Mouse (Mus musculus): ENCODE results near the gene Tnp2.

- no peak for TF ChIP-seq POLR2A (IDR thresholded peaks at IDR 0.05; ENCODE audit: insufficient read length, low read depth)
- TF ChIP-seq USF1 (IDR thresholded peaks at IDR 0.05; ENCODE audit: low read depth): no peak
- TF ChIP-seq MAX (IDR thresholded peaks at IDR 0.05; ENCODE audit: low read depth): no peak
- no peak for TF ChIP-seq MYOG (IDR thresholded peaks at IDR 0.05; ENCODE audit: control insufficient read depth in 1 of 3, insufficient read depth in 1 of 3, insufficient read length in 2 of 3, low read depth in 2 of 3)
- no peak for TF ChIP-seq SRF (IDR thresholded peaks at IDR 0.05; ENCODE audit: control insufficient read depth, insufficient read length, low read depth)
- TF ChIP-seq TCF12 (IDR thresholded peaks at IDR 0.05; ENCODE audit: insufficient read depth, poor library complexity, severe bottlenecking): no peak
- no peak for TF ChIP-seq POLR2AphosphoS2 (IDR thresholded peaks at IDR 0.05; ENCODE audit: insufficient read length, low read depth)
- TF ChIP-seq CEBPB (IDR thresholded peaks at IDR 0.05; ENCODE audit: insufficient read depth, poor library complexity, severe bottlenecking): no peak
Observed at GRCm38 (mm10) chr16:10774726-10775125, 13.7 kb downstream of the Tnp2 start.
